Mouse (Mus musculus): ENCODE data around the gene Olfr926.
"Not testable (repeated sequence)": the region's sequence is repeated elsewhere in the genome, so short reads cannot be mapped to it uniquely, and the experiment has no call there.

Olfr926 gene

DNA sequence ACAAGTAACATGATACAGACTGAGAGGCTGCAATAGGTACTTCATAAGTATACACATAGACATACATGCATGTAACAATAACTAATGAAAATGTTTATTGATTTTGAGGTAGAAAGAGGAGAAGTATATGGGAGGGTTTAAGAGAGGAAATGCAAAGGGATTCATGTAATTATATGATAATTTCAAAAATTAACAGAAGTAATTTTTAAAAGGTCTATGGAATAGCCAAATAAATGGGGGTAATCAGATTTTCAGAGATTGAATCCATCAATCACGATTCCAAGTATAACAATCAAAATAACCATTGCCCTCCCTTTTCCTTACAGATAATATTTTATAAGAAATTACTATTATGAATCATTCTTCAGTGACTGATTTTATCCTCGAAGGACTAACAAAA, at the start of gene Olfr926:
Olfr926 (plus strand) TSS at position 301 of the 400 bp plus-strand sequence.
- DNase-seq = no peak

DNA sequence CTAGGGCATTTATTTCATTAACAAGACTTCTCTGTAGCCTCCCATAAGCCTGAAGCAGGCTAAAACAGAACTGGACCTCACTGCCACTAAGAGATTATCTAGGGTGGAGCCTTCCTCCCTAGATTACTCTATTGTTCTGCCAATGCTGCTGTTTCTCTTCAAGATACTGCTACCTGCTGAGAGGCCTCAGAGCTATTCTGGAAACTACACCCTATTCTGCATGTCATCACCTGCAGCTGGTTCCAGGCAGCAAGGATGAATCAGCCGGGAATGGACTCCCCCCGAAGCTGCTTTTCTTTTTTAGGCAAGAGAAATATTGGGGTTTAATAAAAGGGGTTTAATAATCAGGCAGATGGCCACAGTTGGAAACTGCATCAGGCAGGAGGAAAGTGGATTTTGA, 43.9 kb upstream of the Olfr926 start:
- DNase-seq = no peak

DNA sequence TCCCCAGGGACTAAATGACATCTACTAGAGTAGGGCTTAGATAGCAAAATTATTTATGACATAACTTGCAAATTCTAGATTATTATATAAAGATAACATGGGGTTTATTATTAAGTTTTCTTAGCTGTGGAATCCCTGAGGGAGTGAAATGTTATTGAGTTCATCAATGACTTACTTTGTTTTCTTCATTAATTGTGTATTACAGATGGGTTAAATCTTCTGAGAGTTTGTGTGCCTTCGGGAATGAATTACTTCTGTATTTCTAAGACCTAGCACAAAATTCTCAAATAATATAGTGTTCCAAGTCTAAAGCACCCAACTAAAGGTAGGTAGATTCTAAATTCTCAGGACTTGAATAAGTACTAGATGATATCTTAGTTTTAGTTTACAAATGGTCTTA, 32.8 kb upstream of the Olfr926 start, which contains the start of gene Olfr924:
Olfr924 (plus strand) TSS at position 301 of the 400 bp plus-strand sequence.
- no peak for DNase-seq

DNA sequence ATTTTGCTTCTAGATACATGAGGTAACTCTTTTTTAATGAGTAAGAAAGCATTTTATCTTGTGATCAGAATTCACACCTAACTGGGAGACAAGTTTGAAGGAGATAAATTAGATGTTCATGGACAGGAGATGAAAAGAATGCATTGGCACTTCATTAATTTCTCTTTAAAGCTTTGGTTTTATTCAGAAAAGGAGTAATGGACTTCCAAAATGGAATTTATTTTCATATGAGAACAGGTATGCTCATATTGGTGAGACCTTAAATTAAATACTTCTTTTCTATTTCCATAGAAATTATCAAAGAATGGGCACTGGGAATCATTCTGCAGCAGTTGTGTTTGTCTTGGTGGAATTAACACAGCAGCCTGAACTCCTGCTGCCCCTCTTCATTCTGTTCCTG, 22.2 kb upstream of the Olfr926 start, which contains the start of gene Olfr26:
Olfr26 (plus strand) TSS at position 301 of the 400 bp plus-strand sequence.
- DNase-seq = no peak

DNA sequence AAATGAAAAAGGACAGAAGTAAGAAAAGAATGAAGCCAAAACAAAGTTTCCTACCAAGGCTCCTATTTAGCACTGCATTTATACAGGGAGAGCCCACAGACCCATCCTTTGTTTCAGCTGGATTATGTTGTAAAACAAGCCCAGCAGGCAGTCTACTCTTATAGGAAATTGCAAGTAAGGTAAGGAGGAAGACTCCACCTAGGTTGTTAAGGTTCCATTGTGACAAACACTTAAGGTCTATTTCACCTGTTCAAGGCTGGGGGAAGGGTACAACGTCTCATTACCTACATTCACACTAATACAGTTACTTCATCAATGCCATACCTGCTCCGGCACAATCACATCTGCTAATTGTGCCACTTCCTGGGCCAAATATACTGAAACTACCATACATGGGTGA, 2.0 kb upstream of the Olfr926 start:
- not testable (repeated sequence) for DNase-seq
